Mouse (Mus musculus): Measurements from ENCODE around the gene Mdm2. TPM values are rescaled to one million over a fixed set of nuclear protein-coding genes. Genes with fewer than 3 reads are reported as not detected.
A peak's percentile ranks its signal among the peaks of the same experiment; 100 is the strongest.

The Mdm2 gene
- polyA plus RNA-seq, 1 experiment = 55.7 TPM

- H3K4me1 ChIP-seq (ENCODE audit: control insufficient read depth, insufficient read depth, low read length) = no peaks in the 10 kb centered on the region; the same call in 1 of the 2 replicates
- TF ChIP-seq CTCF (IDR thresholded peaks at IDR 0.05; ENCODE audit: control insufficient read depth, insufficient read depth, low read length) (no peak), POLR2A (IDR thresholded peaks at IDR 0.05; ENCODE audit: borderline replicate concordance, control insufficient read depth, low read depth, low read length) (no peak)
- no peak overlapping the region for H3K27ac ChIP-seq (ENCODE audit: control insufficient read depth, insufficient read depth, low read depth, low read length, poor library complexity)
- WGBS = 53% methylated on average over 19 of the region's 19 CpGs
- no peak overlapping the region for H3K4me3 ChIP-seq (replicated peaks; ENCODE audit: control insufficient read depth, low read depth, low read length)
Observed at GRCm38 (mm10) chr10:117684298-117685170, 26.0 kb downstream of the Mdm2 start.

- no peak overlapping the region for H3K4me3 ChIP-seq (replicated peaks; ENCODE audit: control insufficient read depth, low read depth, low read length)
- no peak for TF ChIP-seq CTCF (IDR thresholded peaks at IDR 0.05; ENCODE audit: control insufficient read depth, insufficient read depth, low read length)
- no peak for TF ChIP-seq POLR2A (IDR thresholded peaks at IDR 0.05; ENCODE audit: borderline replicate concordance, control insufficient read depth, low read depth, low read length)
- WGBS = 92% methylated on average over 9 of the region's 9 CpGs
- no peaks in the 10 kb centered on the region; the same call in 1 of the 2 replicates for H3K4me1 ChIP-seq (ENCODE audit: control insufficient read depth, insufficient read depth, low read length)
- H3K27ac ChIP-seq (ENCODE audit: control insufficient read depth, insufficient read depth, low read depth, low read length, poor library complexity) = no peak overlapping the region
Observed at GRCm38 (mm10) chr10:117683734-117684037, 26.9 kb downstream of the Mdm2 start.

- no peak overlapping the region for H3K27ac ChIP-seq (ENCODE audit: control insufficient read depth, insufficient read depth, low read depth, low read length, poor library complexity)
- WGBS = 90% methylated on average over 30 of the region's 30 CpGs
- TF ChIP-seq CTCF (IDR thresholded peaks at IDR 0.05; ENCODE audit: control insufficient read depth, insufficient read depth, low read length) (no peak), POLR2A (IDR thresholded peaks at IDR 0.05; ENCODE audit: borderline replicate concordance, control insufficient read depth, low read depth, low read length) (no peak)
- H3K4me3 ChIP-seq (replicated peaks; ENCODE audit: control insufficient read depth, low read depth, low read length) = no peak overlapping the region
- H3K4me1 ChIP-seq (ENCODE audit: control insufficient read depth, insufficient read depth, low read length) = no peaks in the 10 kb centered on the region; the same call in 1 of the 2 replicates
Observed at GRCm38 (mm10) chr10:117682858-117683733, 27.5 kb downstream of the Mdm2 start.

GRCm38 (mm10) chr10:117681999-117682857 lies 28.3 kb downstream of the Mdm2 start:
- no peak overlapping the region for H3K4me3 ChIP-seq (replicated peaks; ENCODE audit: control insufficient read depth, low read depth, low read length)
- WGBS = 72% methylated on average over 14 of the region's 14 CpGs
- no peak for TF ChIP-seq POLR2A (IDR thresholded peaks at IDR 0.05; ENCODE audit: borderline replicate concordance, control insufficient read depth, low read depth, low read length)
- TF ChIP-seq CTCF (IDR thresholded peaks at IDR 0.05; ENCODE audit: control insufficient read depth, insufficient read depth, low read length) = peak; percentile 46
- H3K27ac ChIP-seq (ENCODE audit: control insufficient read depth, insufficient read depth, low read depth, low read length, poor library complexity) = no peak overlapping the region
- H3K4me1 ChIP-seq (ENCODE audit: control insufficient read depth, insufficient read depth, low read length) = no peaks in the 10 kb centered on the region; the same call in 1 of the 2 replicates

- Histone ChIP-seq H3K4me3 (replicated peaks; ENCODE audit: control insufficient read depth, low read depth, low read length) (no peak overlapping the region), H3K27ac (ENCODE audit: control insufficient read depth, insufficient read depth, low read depth, low read length, poor library complexity) (no peak overlapping the region), H3K4me1 (ENCODE audit: control insufficient read depth, insufficient read depth, low read length) (no peaks in the 10 kb centered on the region; the same call in 1 of the 2 replicates)
- no peak for TF ChIP-seq POLR2A (IDR thresholded peaks at IDR 0.05; ENCODE audit: borderline replicate concordance, control insufficient read depth, low read depth, low read length)
- TF ChIP-seq CTCF (IDR thresholded peaks at IDR 0.05; ENCODE audit: control insufficient read depth, insufficient read depth, low read length) = no peak
- 35% methylated on average over 3 of the region's 3 CpGs for WGBS
Observed at GRCm38 (mm10) chr10:117681543-117681942, 29.0 kb downstream of the Mdm2 start.

- H3K27ac ChIP-seq (ENCODE audit: control insufficient read depth, insufficient read depth, low read depth, low read length, poor library complexity) = no peak overlapping the region
- 89% methylated on average over 12 of the region's 12 CpGs for WGBS
- TF ChIP-seq POLR2A (IDR thresholded peaks at IDR 0.05; ENCODE audit: borderline replicate concordance, control insufficient read depth, low read depth, low read length) (no peak), CTCF (IDR thresholded peaks at IDR 0.05; ENCODE audit: control insufficient read depth, insufficient read depth, low read length) (no peak)
Observed at GRCm38 (mm10) chr10:117680868-117681513, 29.6 kb downstream of the Mdm2 start.

GRCm38 (mm10) chr10:117679963-117680473 lies 30.5 kb downstream of the Mdm2 start:
- no peaks in the 10 kb centered on the region for H3K4me1 ChIP-seq (ENCODE audit: control insufficient read depth, insufficient read depth, low read length)
- WGBS = 87% methylated on average over 14 of the region's 14 CpGs
- H3K4me3 ChIP-seq (replicated peaks; ENCODE audit: control insufficient read depth, low read depth, low read length) = no peak overlapping the region
- TF ChIP-seq POLR2A (IDR thresholded peaks at IDR 0.05; ENCODE audit: borderline replicate concordance, control insufficient read depth, low read depth, low read length) (no peak), CTCF (IDR thresholded peaks at IDR 0.05; ENCODE audit: control insufficient read depth, insufficient read depth, low read length) (no peak)
- H3K27ac ChIP-seq (ENCODE audit: control insufficient read depth, insufficient read depth, low read depth, low read length, poor library complexity) = no peak overlapping the region

More at GRCm38 (mm10) chr10:117680868-117681513, 29.6 kb downstream of the Mdm2 start:
- Histone ChIP-seq H3K4me1 (ENCODE audit: control insufficient read depth, insufficient read depth, low read length) (no peaks in the 10 kb centered on the region; the same call in 1 of the 2 replicates), H3K4me3 (replicated peaks; ENCODE audit: control insufficient read depth, low read depth, low read length) (no peak overlapping the region)
